Mouse (Mus musculus) kidney, adult 18-20 months (tissue): ENCODE measurements around the gene Ptgs1.
A peak's percentile ranks its signal among the peaks of the same experiment; 100 is the strongest.

Source experiments
- DNase-seq: peaks from one replicate; pipeline ENCODE4 v3.0.0; 2021

Gene Ptgs1

GRCm38 (mm10) chr2:36215203-36215739, 15.0 kb upstream of the Ptgs1 start:
- no peak for DNase-seq

DNA sequence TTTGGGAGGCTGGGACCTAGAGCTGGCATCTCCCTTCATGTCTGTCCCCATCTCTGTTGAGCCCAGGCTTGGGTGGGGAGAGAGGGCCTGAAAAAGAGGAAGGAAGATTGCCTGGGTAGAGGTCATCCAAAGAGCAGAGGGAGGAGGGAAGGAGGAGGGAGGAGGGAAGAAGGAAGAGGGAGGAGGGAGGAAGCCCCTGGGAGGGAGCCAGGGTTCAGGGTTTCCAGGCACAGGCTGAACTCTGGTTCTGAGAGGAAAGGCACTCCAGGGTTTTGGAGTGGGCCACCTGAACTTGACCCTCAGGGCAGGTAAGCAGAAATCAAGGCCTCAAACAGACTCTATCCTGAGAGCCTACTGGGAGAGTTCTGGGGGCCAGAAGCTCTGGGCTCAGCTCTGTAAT, 13.7 kb upstream of the Ptgs1 start:
- DNase-seq: no peak

DNA sequence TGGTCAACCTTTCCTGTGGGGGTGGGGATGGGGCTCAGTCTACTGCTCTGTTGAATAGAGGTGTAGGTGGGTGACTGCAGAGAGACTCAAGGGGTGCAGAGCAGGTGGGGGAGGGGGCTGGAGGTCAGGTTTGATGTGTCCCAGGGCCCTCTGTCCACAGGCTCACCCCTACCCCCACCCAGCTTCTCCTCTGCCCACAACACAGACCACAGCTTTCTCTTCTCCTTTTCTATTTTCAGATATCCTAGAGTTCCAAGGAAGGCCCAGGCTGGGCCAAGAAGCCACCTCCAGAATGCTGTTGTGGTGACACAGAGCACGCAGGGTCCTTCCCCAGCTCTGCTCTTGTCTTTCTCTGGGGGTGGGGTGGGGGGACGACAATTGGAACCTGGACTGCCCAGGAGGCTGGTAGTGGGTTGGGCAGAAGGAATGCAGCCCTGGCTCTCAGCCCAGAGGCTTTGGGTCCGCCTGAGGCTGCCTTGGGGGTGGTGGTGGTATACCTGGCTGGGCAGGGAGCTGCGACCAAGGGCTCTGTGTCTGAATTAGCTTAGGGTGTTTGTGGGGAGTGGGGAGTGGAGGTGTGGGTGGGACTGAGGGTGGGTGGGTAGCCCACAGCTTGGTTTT, 13.2 kb upstream of the Ptgs1 start:
- DNase-seq: no peak

GRCm38 (mm10) chr2:36217692-36218233, 12.5 kb upstream of the Ptgs1 start:
- no peak for DNase-seq

GRCm38 (mm10) chr2:36220106-36220505, 10.1 kb upstream of the Ptgs1 start:
- DNase-seq: no peak

DNA sequence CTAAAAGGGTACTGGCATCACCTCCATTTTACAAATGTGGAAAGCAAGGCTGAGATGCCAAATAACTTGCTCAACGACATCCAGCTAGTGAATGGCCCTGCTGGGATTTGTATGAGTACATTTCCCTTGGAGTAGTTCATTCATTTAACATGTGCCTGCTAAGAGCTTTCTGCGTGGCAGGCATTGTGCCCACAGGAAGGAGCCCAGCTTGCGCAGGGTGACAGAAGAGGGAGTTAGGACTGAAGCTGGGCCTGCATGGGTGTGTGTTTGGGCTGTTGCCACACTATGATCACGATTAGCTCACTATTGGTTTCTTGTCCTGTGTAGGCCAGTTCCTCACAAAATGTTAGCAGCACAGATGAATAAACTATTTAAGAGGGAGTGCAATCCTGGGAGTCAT, 9.3 kb upstream of the Ptgs1 start:
- no peak for DNase-seq

GRCm38 (mm10) chr2:36222168-36222848, 7.9 kb upstream of the Ptgs1 start:
- no peak for DNase-seq

GRCm38 (mm10) chr2:36223436-36223835, 6.8 kb upstream of the Ptgs1 start:
- DNase-seq: no peak

- no peak for DNase-seq
Measured at GRCm38 (mm10) chr2:36224153-36224552, 6.1 kb upstream of the Ptgs1 start.

GRCm38 (mm10) chr2:36224599-36224998, 5.6 kb upstream of the Ptgs1 start:
- no peak for DNase-seq

GRCm38 (mm10) chr2:36230967-36231366, 741 bp downstream of the Ptgs1 start:
- no peak for DNase-seq

DNA sequence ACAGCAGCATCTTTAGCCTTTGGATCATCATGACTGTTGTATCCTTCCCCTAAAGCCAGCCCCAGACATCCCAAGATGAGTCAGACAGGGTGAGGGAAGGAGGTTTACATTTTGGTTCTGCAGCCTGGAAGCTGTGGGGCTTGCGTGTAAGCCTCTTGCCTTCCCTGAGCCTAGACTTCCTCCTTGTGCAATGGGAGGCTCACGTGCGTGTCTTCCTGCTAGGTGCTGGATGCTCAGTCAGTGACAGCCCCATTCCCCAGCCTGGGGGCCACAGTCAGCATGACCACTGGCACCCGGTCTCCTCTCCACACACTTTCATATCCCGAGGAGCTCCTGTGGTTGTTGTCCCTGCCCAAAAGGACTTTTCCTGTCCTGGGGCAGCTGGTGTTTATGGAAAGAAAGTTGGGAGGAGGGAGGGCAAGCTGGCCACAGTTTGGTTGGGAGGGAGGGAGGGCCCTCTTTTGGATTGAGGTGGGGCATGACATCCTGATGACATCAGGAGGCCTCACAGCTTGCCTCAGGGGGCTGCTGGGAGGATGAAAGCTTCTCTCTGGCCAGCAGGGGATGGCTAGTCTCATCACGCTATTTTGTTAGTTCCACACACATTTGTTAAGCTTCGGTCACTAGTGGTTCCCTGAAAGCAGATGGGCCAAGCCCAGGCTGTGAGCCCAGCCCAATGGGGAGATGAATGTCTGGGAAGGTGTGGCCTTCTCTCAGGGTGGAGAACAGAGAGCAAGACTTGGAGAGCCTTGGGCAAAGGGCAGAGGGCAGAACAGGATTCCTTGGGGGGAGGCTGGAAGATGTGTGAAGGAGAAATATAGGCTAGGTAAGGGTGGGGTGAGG, 4.5 kb downstream of the Ptgs1 start:
- no peak for DNase-seq

DNA sequence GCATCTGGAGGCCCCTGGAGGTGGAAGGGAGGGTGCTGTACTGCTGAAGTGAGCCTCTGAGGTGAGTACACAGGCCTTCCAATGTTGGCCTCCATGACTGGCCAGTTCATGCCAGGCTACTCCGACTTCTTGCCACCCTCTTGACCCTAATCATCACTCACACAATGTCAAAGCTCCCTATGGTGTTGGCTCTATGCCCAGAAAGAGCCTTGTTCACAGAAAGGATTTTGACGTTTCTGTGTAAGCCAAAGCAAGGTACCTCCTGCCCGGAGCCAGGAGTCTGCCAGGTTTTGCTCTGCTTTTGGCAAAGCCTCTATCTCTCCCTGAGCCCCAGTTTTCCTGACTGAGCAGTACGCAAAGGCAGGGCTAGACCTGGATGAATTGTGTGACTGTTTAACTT, 5.7 kb downstream of the Ptgs1 start:
- DNase-seq: peak; percentile 31

GRCm38 (mm10) chr2:36236889-36237288, 6.7 kb downstream of the Ptgs1 start:
- DNase-seq: no peak

DNA sequence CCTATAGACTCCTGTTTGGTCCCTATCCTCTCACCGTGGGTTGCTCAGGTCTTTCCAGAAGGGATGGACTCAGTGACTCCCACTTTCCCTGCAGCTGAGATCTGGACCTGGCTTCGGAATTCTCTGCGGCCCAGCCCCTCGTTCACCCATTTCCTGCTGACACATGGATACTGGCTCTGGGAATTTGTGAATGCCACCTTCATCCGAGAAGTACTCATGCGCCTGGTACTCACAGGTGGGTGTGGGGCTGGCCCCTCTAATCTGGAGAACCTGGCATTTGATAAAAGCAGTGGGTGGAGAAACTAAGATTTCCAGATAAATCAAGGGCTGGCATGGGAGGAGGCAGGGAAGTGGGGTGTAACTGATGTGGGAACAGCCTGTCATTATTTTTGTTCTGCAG, 7.3 kb downstream of the Ptgs1 start:
- no peak for DNase-seq

- no peak for DNase-seq
Measured at GRCm38 (mm10) chr2:36238467-36238866, 8.2 kb downstream of the Ptgs1 start.

- DNase-seq: no peak
Measured at GRCm38 (mm10) chr2:36238951-36239350, 8.7 kb downstream of the Ptgs1 start.

DNA sequence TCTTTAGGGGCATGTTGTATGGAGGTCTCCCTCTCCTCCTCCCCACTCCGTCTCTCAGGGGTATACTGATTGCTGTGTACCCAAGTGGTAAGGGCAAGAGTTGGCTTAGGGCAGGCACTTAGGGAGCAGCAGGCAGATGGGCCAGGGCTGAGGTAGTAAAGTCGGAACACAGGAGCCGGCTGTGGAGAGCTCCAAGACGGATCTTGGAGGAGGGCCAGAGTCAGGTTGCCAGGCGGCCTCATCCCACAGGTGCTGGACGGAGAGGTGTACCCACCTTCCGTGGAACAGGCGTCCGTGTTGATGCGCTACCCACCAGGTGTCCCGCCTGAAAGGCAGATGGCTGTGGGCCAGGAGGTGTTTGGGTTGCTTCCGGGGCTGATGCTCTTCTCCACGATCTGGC, 12.3 kb downstream of the Ptgs1 start:
- DNase-seq: no peak

- no peak for DNase-seq
Measured at GRCm38 (mm10) chr2:36243296-36243891, 13.2 kb downstream of the Ptgs1 start.

- no peak for DNase-seq
Measured at GRCm38 (mm10) chr2:36243892-36244309, 13.7 kb downstream of the Ptgs1 start.

- no peak for DNase-seq
Measured at GRCm38 (mm10) chr2:36244705-36245104, 14.5 kb downstream of the Ptgs1 start.

- no peak for DNase-seq
Measured at GRCm38 (mm10) chr2:36247964-36248363, 17.7 kb downstream of the Ptgs1 start.

- no peak for DNase-seq
Measured at GRCm38 (mm10) chr2:36251156-36251555, 20.9 kb downstream of the Ptgs1 start.
